Mouse (Mus musculus): ENCODE results near the gene Zfp69. TPM values are rescaled to one million over a fixed set of nuclear protein-coding genes. Genes with fewer than 3 reads are reported as not detected.

Gene Zfp69
- 6.0 and 6.3 TPM in 2 replicates for polyA plus RNA-seq (2015; fragmentation: Nextera tagmentation; extraction: Ambion mirVana)

GRCm38 (mm10) chr4:120951428-120951973, at the start of gene Zfp69:
Zfp69 (minus strand) TSS chr4:120951699.
- H3K27me3 ChIP-seq (replicated peaks): no peaks in the 10 kb centered on the region
- H3K9me3 ChIP-seq: no peaks in the 10 kb centered on the region
- H3K36me3 ChIP-seq: 0 out of 2 replicates have a peak, but pooled peaks cover 6% of the 10 kb centered on the region
- ATAC-seq: peak; percentile 98
- peak within 1 kb of the TSS; percentile 89 for H3K4me3 ChIP-seq (replicated peaks)
- no peaks in the 10 kb centered on the region; the same call in 1 of the 2 replicates for H3K4me1 ChIP-seq (replicated peaks)
- 1% methylated on average over 59 of the region's 60 CpGs for WGBS
- peak within 1 kb of the TSS; percentile 83 for H3K27ac ChIP-seq
- peak within 1 kb of the TSS; percentile 81 for H3K4me2 ChIP-seq (replicated peaks)
- peak within 1 kb of the TSS; percentile 78 for H3K9ac ChIP-seq

- Histone ChIP-seq H3K4me2 (replicated peaks) (no peak overlapping the region), H3K4me1 (replicated peaks) (peaks cover 13% of the 10 kb centered on the region), H3K4me3 (replicated peaks) (no peak overlapping the region), H3K27ac (no peak overlapping the region), H3K9me3 (no peaks in the 10 kb centered on the region), H3K9ac (no peak overlapping the region), H3K36me3 (no peaks in the 10 kb centered on the region), H3K27me3 (replicated peaks) (no peaks in the 10 kb centered on the region)
- no peak for ATAC-seq
- 88% methylated on average over 2 of the region's 2 CpGs for WGBS
Observed at GRCm38 (mm10) chr4:121001042-121001441, 49.5 kb upstream of the Zfp69 start.

- H3K27me3 ChIP-seq (replicated peaks): no peaks in the 10 kb centered on the region
- WGBS: 63% methylated on average over 1 of the region's 1 CpGs
- H3K9ac ChIP-seq: no peak overlapping the region
- H3K4me3 ChIP-seq (replicated peaks): no peak overlapping the region
- no peak overlapping the region for H3K4me2 ChIP-seq (replicated peaks)
- no peak for ATAC-seq
- H3K27ac ChIP-seq: no peak overlapping the region
- no peaks in the 10 kb centered on the region for H3K4me1 ChIP-seq (replicated peaks)
- H3K9me3 ChIP-seq: no peaks in the 10 kb centered on the region
- H3K36me3 ChIP-seq: no peaks in the 10 kb centered on the region
Observed at GRCm38 (mm10) chr4:120995911-120996310, 44.4 kb upstream of the Zfp69 start.

- H3K4me3 ChIP-seq (replicated peaks): no peak overlapping the region
- no peaks in the 10 kb centered on the region for H3K27me3 ChIP-seq (replicated peaks)
- H3K27ac ChIP-seq: no peak overlapping the region
- H3K4me2 ChIP-seq (replicated peaks): no peak overlapping the region
- WGBS: 95% methylated on average over 1 of the region's 1 CpGs
- no peaks in the 10 kb centered on the region for H3K9me3 ChIP-seq
- H3K36me3 ChIP-seq: no peaks in the 10 kb centered on the region
- ATAC-seq: no peak
- no peak overlapping the region for H3K9ac ChIP-seq
- H3K4me1 ChIP-seq (replicated peaks): no peaks in the 10 kb centered on the region
Observed at GRCm38 (mm10) chr4:120993025-120993424, 41.5 kb upstream of the Zfp69 start.

- Histone ChIP-seq H3K4me2 (replicated peaks) (no peak overlapping the region), H3K4me3 (replicated peaks) (no peak overlapping the region), H3K27me3 (replicated peaks) (no peaks in the 10 kb centered on the region), H3K36me3 (no peaks in the 10 kb centered on the region), H3K4me1 (replicated peaks) (no peaks in the 10 kb centered on the region), H3K9me3 (no peaks in the 10 kb centered on the region), H3K27ac (no peak overlapping the region), H3K9ac (no peak overlapping the region)
- 70% methylated on average over 2 of the region's 2 CpGs for WGBS
- no peak for ATAC-seq
Observed at GRCm38 (mm10) chr4:120992284-120992683, 40.8 kb upstream of the Zfp69 start.

GRCm38 (mm10) chr4:120987319-120987718, 35.8 kb upstream of the Zfp69 start:
- H3K27me3 ChIP-seq (replicated peaks): no peaks in the 10 kb centered on the region
- H3K36me3 ChIP-seq: no peaks in the 10 kb centered on the region; the same call in 1 of the 2 replicates
- H3K4me1 ChIP-seq (replicated peaks): no peaks in the 10 kb centered on the region
- H3K4me2 ChIP-seq (replicated peaks): no peak overlapping the region
- 75% methylated on average over 4 of the region's 4 CpGs for WGBS
- no peak for ATAC-seq
- no peak overlapping the region for H3K27ac ChIP-seq
- no peak overlapping the region for H3K9ac ChIP-seq
- H3K4me3 ChIP-seq (replicated peaks): no peak overlapping the region
- no peaks in the 10 kb centered on the region for H3K9me3 ChIP-seq

- no peak overlapping the region for H3K4me2 ChIP-seq (replicated peaks)
- H3K27me3 ChIP-seq (replicated peaks): no peaks in the 10 kb centered on the region
- H3K36me3 ChIP-seq: no peaks in the 10 kb centered on the region; the same call in 1 of the 2 replicates
- no peaks in the 10 kb centered on the region for H3K9me3 ChIP-seq
- no peak overlapping the region for H3K4me3 ChIP-seq (replicated peaks)
- no peak overlapping the region for H3K27ac ChIP-seq
- ATAC-seq: peak; percentile 56; the same call in 1 of the 2 replicates
- no peaks in the 10 kb centered on the region for H3K4me1 ChIP-seq (replicated peaks)
- H3K9ac ChIP-seq: no peak overlapping the region
- WGBS: 16% methylated on average over 6 of the region's 6 CpGs
Observed at GRCm38 (mm10) chr4:120986446-120986845, 34.9 kb upstream of the Zfp69 start.

GRCm38 (mm10) chr4:120978221-120978620, 26.7 kb upstream of the Zfp69 start:
- Histone ChIP-seq H3K36me3 (peaks cover 3% of the 10 kb centered on the region; the same call in 1 of the 2 replicates), H3K27me3 (replicated peaks) (no peaks in the 10 kb centered on the region), H3K4me1 (replicated peaks) (no peaks in the 10 kb centered on the region), H3K4me3 (replicated peaks) (no peak overlapping the region), H3K27ac (no peak overlapping the region), H3K4me2 (replicated peaks) (no peak overlapping the region), H3K9me3 (no peaks in the 10 kb centered on the region), H3K9ac (no peak overlapping the region)
- WGBS: 83% methylated on average over 3 of the region's 3 CpGs
- no peak for ATAC-seq

- no peak overlapping the region for H3K4me2 ChIP-seq (replicated peaks)
- 87% methylated on average over 4 of the region's 4 CpGs for WGBS
- peaks cover 5% of the 10 kb centered on the region; the same call in 1 of the 2 replicates for H3K36me3 ChIP-seq
- no peak overlapping the region for H3K9ac ChIP-seq
- H3K4me1 ChIP-seq (replicated peaks): no peaks in the 10 kb centered on the region
- no peak for ATAC-seq
- H3K27me3 ChIP-seq (replicated peaks): no peaks in the 10 kb centered on the region
- no peak overlapping the region for H3K4me3 ChIP-seq (replicated peaks)
- no peak overlapping the region for H3K27ac ChIP-seq
- no peaks in the 10 kb centered on the region for H3K9me3 ChIP-seq
Observed at GRCm38 (mm10) chr4:120975428-120975734, 23.9 kb upstream of the Zfp69 start.

GRCm38 (mm10) chr4:120974711-120975427, 23.4 kb upstream of the Zfp69 start:
- Histone ChIP-seq H3K9me3 (no peaks in the 10 kb centered on the region), H3K9ac (no peak overlapping the region), H3K27ac (no peak overlapping the region), H3K27me3 (replicated peaks) (no peaks in the 10 kb centered on the region), H3K36me3 (peaks cover 5% of the 10 kb centered on the region; the same call in 1 of the 2 replicates), H3K4me3 (replicated peaks) (no peak overlapping the region), H3K4me1 (replicated peaks) (no peaks in the 10 kb centered on the region), H3K4me2 (replicated peaks) (no peak overlapping the region)
- ATAC-seq: no peak; the same call in 1 of the 2 replicates
- WGBS: 87% methylated on average over 11 of the region's 11 CpGs

- Histone ChIP-seq H3K9ac (no peak overlapping the region), H3K4me1 (replicated peaks) (no peaks in the 10 kb centered on the region), H3K27ac (no peak overlapping the region), H3K27me3 (replicated peaks) (no peaks in the 10 kb centered on the region), H3K4me2 (replicated peaks) (no peak overlapping the region), H3K36me3 (peaks cover 5% of the 10 kb centered on the region; the same call in 1 of the 2 replicates), H3K4me3 (replicated peaks) (no peak overlapping the region), H3K9me3 (no peaks in the 10 kb centered on the region)
- no peak for ATAC-seq
- 94% methylated on average over 8 of the region's 8 CpGs for WGBS
Observed at GRCm38 (mm10) chr4:120971842-120972241, 20.3 kb upstream of the Zfp69 start.

GRCm38 (mm10) chr4:120969382-120970146, 18.1 kb upstream of the Zfp69 start:
- no peak for ATAC-seq
- 80% methylated on average over 5 of the region's 5 CpGs for WGBS
- Histone ChIP-seq H3K27me3 (replicated peaks) (no peaks in the 10 kb centered on the region), H3K9ac (no peak overlapping the region), H3K9me3 (no peaks in the 10 kb centered on the region), H3K4me1 (replicated peaks) (no peaks in the 10 kb centered on the region), H3K27ac (no peak overlapping the region), H3K4me2 (replicated peaks) (no peak overlapping the region), H3K36me3 (peaks cover 5% of the 10 kb centered on the region; the same call in 1 of the 2 replicates), H3K4me3 (replicated peaks) (no peak overlapping the region)

Measured in intestine, embryonic 15.5 days (tissue).